Mouse (Mus musculus): Measurements from ENCODE around the gene Aspscr1. TPM values are rescaled to one million over a fixed set of nuclear protein-coding genes. Genes with fewer than 3 reads are reported as not detected.

Gene Aspscr1
- total RNA-seq (2021) = 100 to 1,000 TPM; 108 to 110 TPM
- long read RNA-seq, experiment 1, transcript Aspscr1-201 (16 exons, 1,820 nt) = major isoform, 103 of 176 reads
- long read RNA-seq, experiment 1, partial matches to known transcripts = 14 of 176 reads
- long read RNA-seq, experiment 1, other reads (novel, unspliced or antisense) = 53 of 176 reads
- long read RNA-seq, experiment 2, transcript Aspscr1-201 (16 exons, 1,820 nt) = major isoform, 114 of 214 reads
- long read RNA-seq, experiment 2, transcript Aspscr1-203 (15 exons, 1,690 nt) = minor isoform, 12 of 214 reads
- long read RNA-seq, experiment 2, partial matches to known transcripts = 25 of 214 reads
- long read RNA-seq, experiment 2, other reads (novel, unspliced or antisense) = 61 of 214 reads

DNA sequence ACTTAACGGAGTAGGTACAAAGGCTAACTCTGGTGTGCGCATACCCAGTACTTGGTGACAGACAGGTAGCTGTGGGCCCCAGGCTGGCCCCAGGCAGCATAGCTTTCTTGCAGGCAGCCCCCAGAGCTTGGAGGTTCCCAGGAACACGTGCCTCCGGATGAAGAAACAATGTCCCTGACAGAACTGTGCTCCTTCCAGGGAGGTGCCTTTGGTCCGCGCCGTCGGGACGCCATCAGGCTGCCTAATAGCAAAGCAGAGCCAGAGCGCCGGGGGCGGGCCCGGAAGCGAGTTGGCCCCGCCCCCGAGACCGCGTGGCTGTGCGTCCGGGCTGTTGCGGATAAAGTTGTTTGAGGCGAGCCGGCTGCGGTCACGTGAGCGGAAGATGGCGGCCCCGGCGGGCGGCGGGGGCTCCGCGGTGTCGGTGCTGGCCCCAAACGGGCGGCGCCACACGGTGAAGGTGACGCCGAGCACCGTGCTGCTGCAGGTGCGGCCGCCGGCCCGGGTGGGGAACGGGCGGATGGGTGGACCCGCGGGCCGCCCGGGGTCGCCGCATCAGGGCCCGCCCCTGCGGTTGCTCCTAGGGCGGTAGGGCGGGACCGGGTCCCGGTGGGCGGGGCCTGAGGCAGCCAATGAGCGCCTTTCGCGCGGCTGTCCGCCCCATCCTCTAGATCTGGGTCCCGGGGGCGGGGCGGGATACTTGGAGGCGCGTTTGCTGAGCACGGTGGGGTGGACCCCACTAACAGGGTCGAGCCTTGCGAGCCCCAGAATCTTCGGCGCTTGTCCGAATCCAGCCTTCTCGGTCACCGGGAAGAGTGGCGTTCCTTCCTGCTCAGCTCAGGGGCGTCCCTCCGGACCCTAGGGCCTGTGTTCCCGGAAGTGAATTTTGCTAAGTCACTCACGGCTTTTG lies at the start of gene Aspscr1:
Aspscr1 (plus strand) TSS at position 287 of the 907 bp plus-strand sequence.
- peak; percentile 92 to 94 for DNase-seq (ENCODE audit: low spot score in 2 of 2)

DNA sequence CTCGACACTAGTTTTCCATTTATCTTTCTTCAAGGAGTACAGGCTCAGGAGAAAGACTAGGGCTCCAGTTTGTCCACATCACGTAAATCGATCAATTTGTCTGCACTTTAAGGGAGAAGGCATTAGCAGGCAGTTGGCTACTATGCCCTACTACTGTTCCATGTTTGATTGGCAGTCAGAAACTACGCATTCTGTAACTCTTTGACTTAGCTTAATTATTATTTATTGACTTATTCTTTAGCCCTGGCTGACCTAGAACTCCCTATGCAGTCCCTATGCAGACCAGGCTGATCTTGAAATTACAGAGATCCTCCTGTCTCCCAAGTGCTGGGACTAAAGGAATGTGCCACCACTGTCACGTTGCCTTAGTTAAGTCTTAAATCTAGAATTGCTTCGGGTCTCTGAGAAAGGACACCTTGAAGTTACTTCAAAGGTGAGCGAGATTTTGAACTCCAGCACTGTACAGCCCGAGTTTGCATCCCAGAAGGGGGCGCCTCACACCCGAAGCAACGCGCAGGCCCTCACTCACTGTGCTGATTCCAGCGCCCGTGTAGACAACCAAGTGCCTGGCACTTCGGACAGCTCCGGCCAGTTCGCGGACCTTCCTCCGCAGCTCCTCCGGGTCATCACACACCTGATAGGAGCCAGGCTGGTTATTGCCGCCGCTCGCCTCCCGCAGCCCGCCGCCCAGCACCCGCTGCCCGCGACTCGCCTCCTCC lies 48.7 kb upstream of the Aspscr1 start:
- DNase-seq (ENCODE audit: low spot score in 2 of 2) = no peak

DNA sequence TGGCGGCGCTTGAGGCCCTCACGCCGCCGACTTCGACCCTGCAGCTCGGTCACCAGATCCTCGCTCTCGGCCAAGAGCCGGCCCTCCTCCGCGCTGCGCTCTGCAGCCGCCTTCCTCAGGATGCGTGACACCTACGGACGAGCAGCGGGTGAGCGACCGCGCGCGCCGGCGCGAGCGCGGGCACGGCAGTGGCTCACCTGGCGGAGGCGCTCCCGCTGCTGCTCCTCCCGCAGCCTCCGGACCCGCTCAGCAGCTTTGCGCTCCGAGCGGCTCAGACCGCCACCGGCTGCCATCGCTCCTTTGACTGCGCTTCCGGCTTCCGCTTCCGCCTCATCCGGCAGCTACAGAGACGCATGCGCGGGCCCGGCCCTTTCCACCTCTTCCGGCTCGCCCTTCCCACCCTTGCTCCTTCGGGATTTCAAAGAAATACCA lies 48.1 kb upstream of the Aspscr1 start:
- DNase-seq (ENCODE audit: low spot score in 2 of 2) = peak; percentile 59 to 65

DNA sequence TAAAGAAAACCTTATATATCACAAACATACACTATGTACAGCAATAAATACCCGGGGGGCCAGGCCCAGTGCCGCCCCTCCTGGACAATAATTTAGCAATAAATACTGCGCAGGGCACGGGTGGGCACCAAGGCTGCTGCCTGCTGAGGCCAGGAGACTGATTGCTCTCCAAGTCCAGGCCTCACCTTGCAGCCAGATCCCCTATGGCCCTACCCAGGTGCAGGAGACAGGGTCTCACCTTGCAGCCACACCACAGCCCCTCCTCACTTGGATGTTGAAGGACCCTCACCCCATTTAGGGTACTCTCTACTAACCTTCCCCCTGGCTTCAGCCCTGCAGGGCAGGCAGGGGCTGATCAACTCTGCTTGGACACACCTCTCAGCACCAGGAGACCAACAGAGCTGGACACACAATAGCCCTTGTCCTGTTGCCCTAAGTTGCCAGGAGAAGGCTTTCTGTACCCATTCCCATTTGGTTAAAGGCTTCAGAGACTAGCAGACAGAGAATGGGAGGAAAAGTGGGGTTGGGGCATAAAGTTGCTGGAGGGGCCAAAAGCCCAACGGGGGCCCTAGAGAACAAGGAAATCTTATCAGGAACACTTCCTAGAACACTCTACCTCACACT lies 47.5 kb upstream of the Aspscr1 start, which contains the start of gene Sirt7:
Sirt7 (minus strand) TSS at position 89 of the 624 bp plus-strand sequence.
- DNase-seq (ENCODE audit: low spot score in 2 of 2) = no peak

DNA sequence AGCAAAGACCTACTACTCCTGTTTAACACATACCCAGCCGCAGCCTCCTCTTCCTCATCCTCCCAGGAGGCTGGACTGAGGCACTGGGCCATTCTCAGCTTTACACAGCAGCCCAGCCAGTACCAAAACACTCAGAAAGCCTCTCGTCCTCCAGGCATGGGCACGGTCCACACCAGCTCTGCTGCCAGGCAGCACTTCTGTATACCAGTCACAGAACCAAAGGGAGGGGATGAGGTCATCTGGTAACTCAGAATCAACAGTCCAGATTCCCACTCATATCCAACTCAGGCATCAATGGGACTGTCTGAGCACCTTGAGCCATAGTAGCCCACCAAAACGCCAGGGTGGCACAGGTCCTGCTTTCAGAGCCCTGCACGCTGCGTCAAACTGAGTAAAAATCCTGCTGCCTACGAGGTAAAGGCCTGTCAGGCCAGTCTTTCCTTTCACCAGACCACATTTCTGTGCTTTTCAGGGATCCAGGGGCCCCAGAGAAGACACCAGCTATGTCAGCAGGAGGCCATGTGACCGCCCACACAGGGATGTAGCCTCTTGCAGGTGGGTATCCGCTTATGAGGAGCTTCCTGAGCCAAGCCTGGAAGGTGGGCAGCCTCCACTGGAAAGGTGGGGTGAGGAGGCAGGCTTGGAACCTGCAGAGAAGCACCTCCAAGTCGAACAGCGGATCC lies 45.8 kb upstream of the Aspscr1 start:
- no peak for DNase-seq (ENCODE audit: low spot score in 2 of 2)

DNA sequence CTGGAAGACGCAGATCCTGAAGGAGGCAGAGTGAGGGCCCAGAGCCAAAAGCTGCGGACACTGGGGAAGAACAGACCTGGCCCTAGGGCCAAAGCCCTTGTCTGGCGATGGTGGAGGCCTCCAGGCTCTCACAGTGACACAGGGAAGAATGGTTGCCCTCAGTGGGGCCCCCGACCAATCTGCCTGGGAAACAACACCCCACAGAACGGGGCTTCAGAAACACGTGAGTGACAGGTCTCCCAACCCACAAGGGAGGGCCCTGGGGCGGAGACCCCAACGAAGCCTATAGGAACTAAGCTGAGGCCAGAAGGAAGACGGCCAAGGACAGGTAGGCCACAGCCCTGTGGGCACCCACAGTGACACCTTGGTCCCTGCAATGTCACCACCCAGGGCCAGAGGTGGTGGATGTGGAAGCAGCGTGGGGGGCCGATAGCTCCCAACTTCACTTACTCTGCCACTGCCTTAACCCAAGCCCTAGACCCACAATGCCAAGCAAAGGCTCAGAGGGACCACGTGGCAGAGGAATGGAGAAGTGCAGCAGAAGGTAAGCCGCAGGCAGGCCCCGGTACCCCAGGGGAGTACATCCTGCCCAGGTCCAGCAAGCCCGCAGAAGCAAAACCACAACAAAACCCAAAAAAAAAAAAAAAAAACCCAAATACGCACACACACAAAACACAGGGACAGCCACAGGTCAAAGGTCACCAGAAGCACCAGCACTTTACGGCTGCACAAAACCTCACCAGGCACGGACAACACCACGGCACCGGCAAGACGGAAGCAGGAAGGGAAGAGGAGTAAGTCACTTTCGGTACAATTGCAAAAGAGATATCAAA lies 45.1 kb upstream of the Aspscr1 start:
- no peak for DNase-seq (ENCODE audit: low spot score in 2 of 2)

DNA sequence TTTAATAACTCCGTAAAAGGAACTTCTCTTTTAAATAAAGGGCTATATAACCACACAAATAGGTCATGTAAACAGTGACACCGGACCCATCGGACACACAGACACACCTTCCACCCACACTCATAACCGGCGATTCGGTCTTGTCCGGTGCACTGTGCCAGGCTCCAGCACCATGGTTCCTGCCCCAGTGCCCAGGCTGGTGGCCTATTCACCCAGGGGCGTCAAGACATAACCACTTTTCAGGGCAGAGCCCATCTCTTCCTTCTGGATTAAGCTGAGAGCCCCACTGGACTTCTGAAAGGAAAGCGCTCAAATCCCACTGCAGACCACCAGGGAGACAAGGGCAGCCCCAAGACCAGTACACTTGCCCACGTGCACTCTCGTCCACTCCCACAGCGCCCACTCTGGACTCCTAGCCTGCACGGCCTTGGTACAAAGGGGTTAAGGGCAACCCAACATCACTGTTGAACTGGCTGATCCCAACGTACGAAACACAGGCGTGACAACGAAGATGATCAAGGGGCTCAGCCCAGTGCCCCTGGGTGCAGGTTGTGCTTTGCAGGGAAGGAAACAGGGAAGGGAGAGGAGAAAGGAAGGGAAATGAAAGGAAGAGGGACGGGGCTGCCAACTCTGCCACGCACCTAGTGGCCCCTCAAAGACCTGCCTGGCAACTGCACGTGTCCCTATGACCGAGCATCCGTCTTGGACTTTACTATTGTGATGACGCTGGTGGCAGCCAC lies 44.0 kb upstream of the Aspscr1 start:
- no peak for DNase-seq (ENCODE audit: low spot score in 2 of 2)

DNA sequence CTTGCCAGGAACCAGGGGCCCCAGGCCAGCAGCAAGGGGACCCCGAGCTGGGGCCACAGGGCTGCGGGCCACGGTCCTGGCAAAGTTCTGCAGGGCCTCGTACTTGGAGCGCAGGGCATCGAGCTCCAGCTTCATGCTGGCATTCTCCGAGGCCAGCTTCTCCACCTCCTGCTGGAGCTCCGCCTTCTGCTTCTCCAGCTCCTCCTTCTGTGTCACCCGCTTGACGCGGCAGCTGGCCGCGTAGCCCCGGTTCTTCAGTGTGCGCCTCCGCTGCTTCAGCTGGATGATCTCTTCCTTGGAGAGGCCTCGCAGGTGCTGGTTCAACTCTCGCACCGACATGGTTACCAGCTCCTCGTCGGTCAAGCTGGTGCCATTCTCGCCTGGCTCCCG lies 43.4 kb upstream of the Aspscr1 start:
- DNase-seq (ENCODE audit: low spot score in 2 of 2) = no peak

DNA sequence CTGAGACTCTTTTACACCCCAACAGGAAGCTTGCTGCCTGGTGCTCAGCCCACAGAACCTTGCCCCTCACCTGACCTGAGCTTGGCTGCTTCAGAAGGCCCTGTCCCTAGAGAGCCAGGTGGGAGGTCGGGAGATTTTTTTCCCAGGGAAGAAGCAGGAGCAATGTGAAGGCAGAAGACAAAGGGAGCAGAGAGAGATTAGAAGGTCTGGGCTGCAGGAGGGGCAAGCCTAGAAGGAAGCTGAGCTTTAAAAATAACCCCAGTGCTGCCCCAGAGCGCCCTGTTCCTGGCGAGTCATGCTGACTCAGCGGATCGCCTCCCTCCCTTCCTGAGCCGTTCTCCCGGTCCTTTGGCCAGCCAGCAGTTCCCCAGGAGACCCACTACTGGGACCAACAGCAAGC lies 42.9 kb upstream of the Aspscr1 start:
- no peak for DNase-seq (ENCODE audit: low spot score in 2 of 2)

DNA sequence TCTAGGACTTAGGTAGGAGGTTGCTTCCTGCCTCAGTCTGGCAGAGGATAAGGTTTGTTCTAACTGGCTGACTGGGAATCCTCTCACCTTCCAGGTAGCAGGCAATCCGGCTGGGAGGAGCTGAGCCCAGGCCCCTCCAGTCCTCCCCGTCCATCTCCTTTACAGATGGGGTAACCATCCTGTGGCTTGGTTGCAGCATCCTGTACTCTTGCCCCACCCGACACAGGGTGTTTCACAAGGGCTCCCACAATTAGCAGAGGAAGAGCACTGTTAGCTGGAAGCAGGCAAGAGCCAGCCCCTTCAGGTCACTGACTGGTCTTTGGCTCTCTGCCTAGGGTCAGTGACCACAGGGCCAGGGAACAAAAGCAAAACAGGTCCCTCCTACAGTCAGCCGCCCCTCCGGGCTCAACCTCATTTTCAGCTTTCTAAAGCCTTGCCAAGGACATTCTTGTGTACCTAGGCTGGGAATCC lies 42.3 kb upstream of the Aspscr1 start:
- DNase-seq (ENCODE audit: low spot score in 2 of 2) = no peak

DNA sequence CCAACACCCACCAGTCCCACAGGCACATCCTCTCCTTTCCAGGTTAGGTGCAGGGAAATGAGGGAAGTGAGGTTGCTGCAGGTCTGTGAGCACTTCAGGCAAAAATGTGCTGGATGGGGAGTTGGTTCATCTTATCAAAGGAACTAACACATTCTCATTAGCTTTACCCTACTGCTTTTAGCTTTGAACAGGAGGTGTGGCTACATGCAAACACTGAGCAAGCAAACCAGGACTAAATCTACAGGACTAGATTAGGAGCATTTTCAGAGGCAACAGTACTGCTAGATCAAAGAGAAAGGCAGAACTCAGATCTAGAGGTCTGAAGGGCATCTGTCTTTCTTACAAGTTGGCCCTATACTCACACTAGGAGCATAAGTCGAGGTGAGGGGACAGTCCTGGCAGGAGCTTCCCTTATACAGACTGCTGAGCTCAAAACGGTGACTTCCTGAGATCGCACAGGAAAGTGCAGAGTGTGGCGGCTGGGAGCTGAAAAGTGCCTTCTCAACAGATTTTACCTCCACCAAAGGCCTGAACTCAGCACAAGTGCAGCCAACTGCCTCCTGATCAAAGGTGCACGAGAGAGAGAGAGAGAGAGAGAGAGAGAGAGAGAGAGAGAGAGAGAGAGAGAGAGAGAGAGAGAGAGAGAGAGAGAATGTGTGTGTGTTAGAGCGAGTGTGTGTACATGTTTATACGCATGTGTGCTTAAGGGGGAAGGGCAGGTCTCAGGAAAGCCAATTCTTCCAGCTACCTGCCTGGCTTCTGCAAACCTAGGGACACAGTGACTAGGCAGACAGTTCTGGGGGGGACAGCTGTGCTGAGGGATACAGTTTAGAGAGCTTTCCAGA lies 41.7 kb upstream of the Aspscr1 start:
- no peak for DNase-seq (ENCODE audit: low spot score in 2 of 2)

DNA sequence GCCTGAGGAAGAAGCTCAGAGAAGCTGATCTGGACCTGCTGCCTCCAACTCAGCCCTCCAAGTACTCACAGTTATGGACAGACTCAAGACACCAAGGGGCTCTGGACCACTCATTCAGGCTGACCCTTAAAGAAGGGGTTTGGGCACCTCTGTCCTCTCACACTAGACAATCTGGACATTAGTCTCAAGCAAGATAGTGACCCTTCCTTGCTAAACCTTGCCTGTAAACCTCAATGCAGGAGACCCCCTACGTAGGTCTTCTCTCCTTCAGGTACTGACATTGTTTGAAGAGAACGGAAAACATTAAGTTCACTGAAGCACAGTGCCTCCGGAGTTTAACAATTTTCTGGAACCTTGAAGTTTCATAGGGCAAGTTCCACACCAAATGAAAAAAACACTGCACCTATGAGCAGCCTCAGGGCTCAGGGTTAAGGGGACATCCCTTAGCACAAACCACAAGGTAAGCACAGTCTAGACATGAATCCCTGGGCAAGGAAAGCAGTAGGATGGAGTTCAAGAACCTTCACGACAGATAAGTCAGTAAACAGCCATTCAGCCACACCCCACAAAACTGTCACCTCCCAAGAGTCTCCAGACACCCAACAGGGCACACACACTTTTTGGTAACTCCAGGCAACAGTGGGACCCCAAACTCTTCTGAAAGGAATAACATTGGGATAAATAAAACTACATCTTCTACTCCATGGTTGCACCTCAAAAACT lies 40.9 kb upstream of the Aspscr1 start:
- DNase-seq (ENCODE audit: low spot score in 2 of 2) = no peak

DNA sequence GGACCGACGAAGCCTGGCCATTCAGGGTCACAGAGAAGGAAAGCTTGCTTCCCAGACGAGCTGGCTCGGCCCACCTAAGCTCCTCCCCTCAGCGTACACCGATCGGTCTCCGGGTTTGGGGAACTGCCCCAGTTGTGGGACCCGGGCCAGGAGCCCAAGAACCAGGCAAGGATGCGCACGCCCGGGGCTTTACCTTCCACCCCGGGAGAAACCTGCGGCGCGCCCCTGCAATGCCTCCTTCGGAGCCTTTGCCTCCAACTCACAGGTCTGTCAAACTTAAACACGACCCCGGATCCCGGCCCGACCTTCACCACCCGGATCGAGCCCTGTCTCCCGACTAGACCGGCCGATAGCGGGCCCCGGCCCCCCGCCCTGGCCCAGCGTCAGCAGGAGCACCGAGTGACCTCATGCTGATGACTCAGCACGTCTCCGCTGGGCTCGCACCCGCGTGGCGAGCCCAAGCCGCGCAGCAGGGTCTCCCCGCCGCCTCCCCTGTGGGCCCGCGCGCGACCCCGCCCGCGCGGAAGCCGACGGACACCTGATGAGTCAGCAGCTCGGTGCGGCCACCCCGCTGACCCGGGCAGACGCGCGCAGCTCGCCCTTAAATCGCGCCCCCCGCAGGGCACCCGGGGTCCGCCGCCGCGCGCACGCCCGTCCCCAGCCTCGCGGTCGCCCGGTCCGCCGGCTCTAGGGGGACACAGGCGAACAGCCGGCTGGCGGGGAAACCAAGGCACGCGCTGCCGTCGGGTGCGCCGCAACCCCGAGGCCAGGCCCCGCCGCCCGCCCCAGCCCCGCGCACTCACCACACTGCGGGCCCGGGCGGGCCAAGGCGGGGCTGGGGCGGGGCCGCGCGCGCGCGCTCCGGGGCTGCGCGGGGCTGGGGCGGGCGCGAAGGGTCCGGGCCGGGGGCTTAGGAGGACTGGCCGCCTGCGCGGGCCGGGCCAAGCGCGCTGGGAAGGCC lies 39.9 kb upstream of the Aspscr1 start:
- peak in 1 of 2 experiments; percentile 59 for DNase-seq (ENCODE audit: low spot score in 2 of 2)

DNA sequence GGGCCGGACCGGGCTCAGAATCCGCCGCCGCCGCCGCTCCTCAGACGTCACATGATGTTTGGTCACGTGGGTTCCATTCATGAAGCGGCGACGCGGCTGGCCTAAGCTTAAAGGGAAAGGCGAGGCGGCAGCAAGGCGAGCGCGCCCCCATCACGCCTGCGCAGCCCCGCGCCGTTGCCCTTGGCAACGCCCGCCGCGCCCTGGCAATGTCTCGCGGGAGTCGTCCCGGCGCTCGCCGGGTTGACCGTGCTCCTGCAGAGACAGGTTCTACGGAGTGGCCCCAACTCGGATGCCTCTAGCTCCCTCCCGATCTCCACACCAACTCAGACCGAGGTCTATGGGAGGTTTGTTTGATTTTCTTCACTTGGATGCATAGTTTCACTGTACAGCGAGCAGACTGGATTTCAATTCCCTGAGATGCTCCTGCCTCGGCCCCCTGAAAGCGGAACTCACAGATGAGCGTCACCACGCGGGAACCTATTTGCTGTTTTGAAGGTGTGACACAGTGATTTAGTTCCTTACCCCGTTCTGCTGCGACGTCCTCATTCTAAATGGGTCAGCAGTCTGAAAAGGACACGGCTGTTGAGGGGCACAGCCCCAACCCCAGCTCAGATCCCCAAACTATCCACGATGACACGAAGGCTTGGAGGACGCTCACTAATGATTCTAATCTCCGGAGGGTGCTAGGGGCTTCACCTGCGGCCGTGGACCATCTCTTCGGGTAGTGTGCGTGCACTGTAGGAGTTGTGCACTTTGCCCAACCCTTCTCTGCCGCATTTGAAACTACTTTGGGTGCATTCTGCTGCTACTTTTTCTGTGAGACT lies 39.0 kb upstream of the Aspscr1 start, which contains the start of gene Mafg:
Mafg (minus strand) TSS at position 81 of the 824 bp plus-strand sequence.
- DNase-seq (ENCODE audit: low spot score in 2 of 2) = peak; percentile 84 to 88

DNA sequence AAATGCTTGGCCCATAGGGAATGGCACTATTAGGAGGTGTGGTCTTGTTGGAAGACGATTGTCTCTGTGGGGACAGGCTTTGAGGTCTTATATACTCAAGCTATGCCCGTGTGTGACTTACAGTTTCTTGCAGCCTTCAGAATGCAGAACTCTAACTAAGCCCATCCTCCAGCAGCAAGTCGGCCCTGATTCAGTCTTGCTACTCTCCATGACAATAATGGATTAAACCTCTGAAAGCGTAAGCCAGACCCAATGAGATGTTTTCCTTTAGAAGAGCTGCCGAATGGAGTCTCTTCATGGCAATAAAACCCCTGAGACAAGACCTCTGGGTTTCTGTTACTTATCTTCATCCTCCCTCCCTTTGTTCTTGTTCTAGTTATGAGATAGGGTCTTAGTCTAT lies 38.0 kb upstream of the Aspscr1 start:
- DNase-seq (ENCODE audit: low spot score in 2 of 2) = no peak

Measured in adrenal gland, postnatal 4 days (tissue).